Mouse (Mus musculus) lung, embryonic 15.5 days (tissue): ENCODE results near the gene Tespa1. TPM values are rescaled to one million over a fixed set of nuclear protein-coding genes. Genes with fewer than 3 reads are reported as not detected.
"Not testable (repeated sequence)": the region's sequence is repeated elsewhere in the genome, so short reads cannot be mapped to it uniquely, and the experiment has no call there.

Experiments used
- ATAC-seq: fragments of 200-750 bp; cut with Nextera tagmentation; 2 replicates; pipeline ENCODE4 v1.8.0; 2017; ENCODE audit warnings: moderate number of reproducible peaks, borderline replicate concordance; ENCODE audit not compliant: low FRiP score, low TSS enrichment; ENCODE audit errors: extremely low read depth
- H3K27ac ChIP-seq: fragments of 300-500 bp; sonication (generic); 2 replicates; pipeline ENCODE4 v1.5.1; 2015; ENCODE audit warnings: moderate library complexity, mild to moderate bottlenecking, inconsistent platforms
- H3K27me3 ChIP-seq: fragments of 300-500 bp; sonication (generic); 2 replicates; pipeline ENCODE4 v1.6.1; 2015; ENCODE audit warnings: inconsistent platforms
- H3K36me3 ChIP-seq: fragments of 300-500 bp; sonication (generic); 2 replicates; pipeline ENCODE4 v1.6.1; 2015; ENCODE audit warnings: inconsistent platforms
- H3K4me1 ChIP-seq: fragments of 300-500 bp; sonication (generic); 2 replicates; pipeline ENCODE4 v1.6.1; 2015; ENCODE audit warnings: inconsistent platforms
- H3K4me2 ChIP-seq: fragments of 300-500 bp; sonication (generic); 2 replicates; pipeline ENCODE4 v1.6.1; 2015; ENCODE audit warnings: inconsistent platforms, mild to moderate bottlenecking, moderate library complexity
- H3K4me3 ChIP-seq: fragments of 300-500 bp; sonication (generic); 2 replicates; pipeline ENCODE4 v1.5.1; 2015; ENCODE audit warnings: mild to moderate bottlenecking, inconsistent platforms
- H3K9ac ChIP-seq: fragments of 300-500 bp; sonication (generic); 2 replicates; pipeline ENCODE4 v1.6.1; 2015; ENCODE audit warnings: inconsistent platforms
- H3K9me3 ChIP-seq: fragments of 300-500 bp; sonication (generic); 2 replicates; pipeline ENCODE4 v1.6.1; 2016; ENCODE audit warnings: inconsistent platforms
- WGBS: fragments of 180-500 bp; shearing (Covaris S2); methylation state at CpG from one replicate; pipeline ENCODE4 v1.1.7; 2015; 5-methylcytosine and 5-hydroxymethylcytosine counted together
- polyA plus RNA-seq: library from polyadenylated mRNA; unstranded; fragments of >200 nt; fragmentation: Nextera tagmentation; extraction: Ambion mirVana; gene quantifications from 2 replicates; pipeline ENCODE4 v1.2.1, GENCODE M21; 2015

The Tespa1 gene
- polyA plus RNA-seq, 1 experiment from 2014 or later = 2.2 TPM

GRCm38 (mm10) chr10:130314110-130314829 is 8.4 kb upstream of the Tespa1 start:
- Histone ChIP-seq H3K36me3 (no peaks in the 10 kb centered on the region), H3K27me3 (no peaks in the 10 kb centered on the region), H3K4me2 (no peak overlapping the region), H3K9ac (no peak overlapping the region), H3K4me3 (no peak overlapping the region), H3K9me3 (no peaks in the 10 kb centered on the region), H3K4me1 (no peaks in the 10 kb centered on the region), H3K27ac (no peak overlapping the region)
- no peak; the same call in 1 of the 2 replicates for ATAC-seq
- 63% methylated on average over 2 of the region's 2 CpGs for WGBS

GRCm38 (mm10) chr10:130315846-130316245 is 6.8 kb upstream of the Tespa1 start:
- no peaks in the 10 kb centered on the region for H3K4me1 ChIP-seq
- no peak overlapping the region for H3K4me2 ChIP-seq
- no peaks in the 10 kb centered on the region for H3K36me3 ChIP-seq
- H3K4me3 ChIP-seq = no peak overlapping the region
- H3K27ac ChIP-seq = no peak overlapping the region
- H3K9me3 ChIP-seq = no peaks in the 10 kb centered on the region
- H3K9ac ChIP-seq = no peak overlapping the region
- no peaks in the 10 kb centered on the region for H3K27me3 ChIP-seq
- no peak for ATAC-seq

- Histone ChIP-seq H3K27ac (no peak overlapping the region), H3K4me1 (no peaks in the 10 kb centered on the region), H3K9ac (no peak overlapping the region), H3K9me3 (no peaks in the 10 kb centered on the region), H3K27me3 (no peaks in the 10 kb centered on the region), H3K4me3 (no peak overlapping the region), H3K36me3 (no peaks in the 10 kb centered on the region), H3K4me2 (no peak overlapping the region)
- WGBS = 70% methylated on average over 4 of the region's 4 CpGs
- no peak for ATAC-seq
Observed at GRCm38 (mm10) chr10:130318720-130319119, 4.0 kb upstream of the Tespa1 start.

- Histone ChIP-seq H3K27me3 (no peaks in the 10 kb centered on the region), H3K36me3 (no peaks in the 10 kb centered on the region), H3K4me2 (no peak overlapping the region), H3K4me1 (no peaks in the 10 kb centered on the region), H3K9ac (no peak overlapping the region), H3K27ac (no peak overlapping the region), H3K9me3 (no peaks in the 10 kb centered on the region), H3K4me3 (no peak overlapping the region)
- ATAC-seq = no peak
- 81% methylated on average over 2 of the region's 2 CpGs for WGBS
Observed at GRCm38 (mm10) chr10:130320715-130321114, 2.0 kb upstream of the Tespa1 start.

GRCm38 (mm10) chr10:130322062-130322461 is 608 bp upstream of the Tespa1 start:
- Histone ChIP-seq H3K4me1 (no peaks in the 10 kb centered on the region), H3K36me3 (no peaks in the 10 kb centered on the region), H3K4me3 (no peak overlapping the region), H3K4me2 (no peak overlapping the region), H3K27ac (no peak overlapping the region), H3K9ac (no peak overlapping the region), H3K9me3 (no peaks in the 10 kb centered on the region), H3K27me3 (no peaks in the 10 kb centered on the region)
- no peak for ATAC-seq

GRCm38 (mm10) chr10:130324243-130324642 is 1.6 kb downstream of the Tespa1 start:
- Histone ChIP-seq H3K27ac (no peak overlapping the region), H3K4me1 (no peaks in the 10 kb centered on the region), H3K9me3 (no peaks in the 10 kb centered on the region), H3K9ac (no peak overlapping the region), H3K4me2 (no peak overlapping the region), H3K27me3 (no peaks in the 10 kb centered on the region), H3K4me3 (no peak overlapping the region), H3K36me3 (no peaks in the 10 kb centered on the region)
- 78% methylated on average over 4 of the region's 4 CpGs for WGBS
- ATAC-seq = no peak

GRCm38 (mm10) chr10:130330711-130331110 is 8.0 kb downstream of the Tespa1 start:
- H3K36me3 ChIP-seq = no peaks in the 10 kb centered on the region
- no peak for ATAC-seq
- H3K27ac ChIP-seq = no peak overlapping the region
- WGBS = 80% methylated on average over 1 of the region's 1 CpGs
- H3K9me3 ChIP-seq = no peaks in the 10 kb centered on the region
- no peak overlapping the region for H3K4me3 ChIP-seq
- no peak overlapping the region for H3K4me2 ChIP-seq
- no peak overlapping the region for H3K9ac ChIP-seq
- no peaks in the 10 kb centered on the region for H3K27me3 ChIP-seq
- no peaks in the 10 kb centered on the region for H3K4me1 ChIP-seq

- 26% methylated on average over 1 of the region's 1 CpGs for WGBS
- no peak overlapping the region for H3K4me2 ChIP-seq
- H3K27me3 ChIP-seq = no peaks in the 10 kb centered on the region
- H3K27ac ChIP-seq = no peak overlapping the region
- H3K9ac ChIP-seq = no peak overlapping the region
- no peak overlapping the region for H3K4me3 ChIP-seq
- H3K4me1 ChIP-seq = no peaks in the 10 kb centered on the region
- H3K36me3 ChIP-seq = no peaks in the 10 kb centered on the region
- no peak for ATAC-seq
- no peaks in the 10 kb centered on the region for H3K9me3 ChIP-seq
Observed at GRCm38 (mm10) chr10:130336385-130336784, 13.7 kb downstream of the Tespa1 start.

- H3K4me3 ChIP-seq = no peak overlapping the region
- no peaks in the 10 kb centered on the region for H3K27me3 ChIP-seq
- H3K36me3 ChIP-seq = no peaks in the 10 kb centered on the region
- H3K27ac ChIP-seq = no peak overlapping the region
- WGBS = 44% methylated on average over 2 of the region's 2 CpGs
- H3K4me1 ChIP-seq = no peaks in the 10 kb centered on the region
- ATAC-seq = no peak
- no peak overlapping the region for H3K4me2 ChIP-seq
- H3K9ac ChIP-seq = no peak overlapping the region
- no peaks in the 10 kb centered on the region for H3K9me3 ChIP-seq
Observed at GRCm38 (mm10) chr10:130337581-130337980, 14.9 kb downstream of the Tespa1 start.

- not testable (repeated sequence) for H3K9me3 ChIP-seq, H3K27me3 ChIP-seq, H3K4me3 ChIP-seq, H3K4me2 ChIP-seq, H3K36me3 ChIP-seq, H3K9ac ChIP-seq, H3K27ac ChIP-seq, H3K4me1 ChIP-seq, ATAC-seq
- 82% methylated on average over 4 of the region's 4 CpGs for WGBS
Observed at GRCm38 (mm10) chr10:130340050-130340449, 17.4 kb downstream of the Tespa1 start.

GRCm38 (mm10) chr10:130344056-130344455 is 21.4 kb downstream of the Tespa1 start:
- no peaks in the 10 kb centered on the region for H3K36me3 ChIP-seq
- no peak overlapping the region for H3K4me2 ChIP-seq
- H3K9ac ChIP-seq = no peak overlapping the region
- 77% methylated on average over 1 of the region's 1 CpGs for WGBS
- no peaks in the 10 kb centered on the region for H3K27me3 ChIP-seq
- no peaks in the 10 kb centered on the region for H3K9me3 ChIP-seq
- ATAC-seq = no peak
- no peaks in the 10 kb centered on the region for H3K4me1 ChIP-seq
- H3K27ac ChIP-seq = no peak overlapping the region
- no peak overlapping the region for H3K4me3 ChIP-seq

- WGBS = 46% methylated on average over 2 of the region's 2 CpGs
- Histone ChIP-seq H3K9me3 (no peaks in the 10 kb centered on the region), H3K36me3 (no peaks in the 10 kb centered on the region), H3K4me3 (no peak overlapping the region), H3K9ac (no peak overlapping the region), H3K27me3 (no peaks in the 10 kb centered on the region), H3K4me1 (no peaks in the 10 kb centered on the region), H3K4me2 (no peak overlapping the region), H3K27ac (no peak overlapping the region)
- ATAC-seq = no peak
Observed at GRCm38 (mm10) chr10:130363438-130364164, 40.9 kb downstream of the Tespa1 start.
